Mouse (Mus musculus): ENCODE data around the gene Pcsk6.
"Not testable (repeated sequence)": the region's sequence is repeated elsewhere in the genome, so short reads cannot be mapped to it uniquely, and the experiment has no call there.

The Pcsk6 gene

DNA sequence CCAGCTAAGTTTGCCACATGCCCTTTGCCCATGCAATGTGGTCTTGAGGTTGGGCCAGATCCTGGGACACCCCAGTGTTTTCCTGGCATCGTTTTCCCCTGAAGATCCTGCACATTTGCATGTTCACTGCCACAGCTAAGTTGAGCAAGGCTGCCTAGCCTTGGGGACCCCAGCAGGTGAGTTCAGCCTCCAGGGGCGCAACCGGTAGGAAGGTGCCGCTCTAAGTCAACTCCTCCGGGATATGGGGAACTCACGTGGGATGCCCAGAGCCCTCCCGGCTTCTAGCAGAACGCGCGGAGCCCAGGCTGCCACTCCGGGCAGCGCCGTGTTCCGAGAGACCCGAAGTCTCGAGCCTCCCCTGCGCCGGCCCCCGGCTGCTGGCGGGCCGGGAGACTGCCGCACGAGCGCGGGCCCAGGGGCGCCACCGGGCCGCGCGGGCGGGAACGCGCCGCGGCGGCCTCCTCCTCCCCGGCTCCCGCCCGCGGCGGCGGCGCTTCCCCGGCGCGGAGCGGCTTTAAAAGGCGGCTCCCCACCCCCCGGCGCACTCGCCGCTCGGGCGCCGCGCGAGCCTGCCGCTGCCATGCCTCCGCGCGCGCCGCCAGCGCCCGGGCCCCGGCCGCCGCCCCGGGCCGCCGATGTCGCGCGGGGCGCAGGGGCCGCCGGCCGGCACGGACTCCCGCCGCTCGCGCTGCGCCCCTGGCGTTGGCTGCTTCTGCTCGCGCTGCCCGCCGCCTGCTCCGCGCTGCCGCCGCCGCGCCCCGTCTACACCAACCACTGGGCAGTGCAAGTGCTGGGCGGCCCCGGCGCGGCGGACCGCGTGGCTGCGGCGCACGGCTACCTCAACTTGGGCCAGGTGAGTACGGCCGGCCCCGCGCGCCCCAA is at the start of gene Pcsk6:
Pcsk6 (plus strand) TSS at position 144 of the 882 bp plus-strand sequence.
- peak in 1 of 2 experiments; percentile 9 for DNase-seq

DNA sequence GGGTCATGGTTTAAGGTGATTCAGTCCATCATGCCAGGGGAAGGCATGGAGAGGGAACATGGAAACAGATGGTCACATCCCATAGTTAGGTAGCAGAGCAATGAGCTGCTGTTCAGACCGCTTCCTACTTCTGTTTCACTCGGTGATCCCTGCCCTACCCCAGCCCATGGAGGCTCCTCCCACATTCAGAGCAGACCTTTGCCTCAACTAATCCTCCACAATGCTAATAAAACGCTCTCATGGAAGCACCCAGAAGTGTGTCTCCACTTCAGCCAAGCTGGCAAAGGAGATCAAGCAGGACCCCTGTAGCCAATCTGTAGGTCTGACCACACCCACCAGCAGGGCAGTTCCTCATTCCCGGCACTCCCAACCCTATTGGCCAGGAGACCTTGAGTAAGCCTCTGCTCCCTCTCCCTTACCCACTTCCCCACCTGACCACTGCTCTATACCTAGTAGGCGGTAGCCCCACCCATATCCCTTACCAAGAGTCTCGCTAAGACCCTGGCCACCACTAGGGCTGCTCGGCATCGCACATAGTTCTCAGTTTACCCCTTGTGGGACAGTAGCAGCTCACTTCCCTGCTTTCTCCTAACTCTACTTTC is 47.8 kb upstream of the Pcsk6 start:
- DNase-seq: no peak

DNA sequence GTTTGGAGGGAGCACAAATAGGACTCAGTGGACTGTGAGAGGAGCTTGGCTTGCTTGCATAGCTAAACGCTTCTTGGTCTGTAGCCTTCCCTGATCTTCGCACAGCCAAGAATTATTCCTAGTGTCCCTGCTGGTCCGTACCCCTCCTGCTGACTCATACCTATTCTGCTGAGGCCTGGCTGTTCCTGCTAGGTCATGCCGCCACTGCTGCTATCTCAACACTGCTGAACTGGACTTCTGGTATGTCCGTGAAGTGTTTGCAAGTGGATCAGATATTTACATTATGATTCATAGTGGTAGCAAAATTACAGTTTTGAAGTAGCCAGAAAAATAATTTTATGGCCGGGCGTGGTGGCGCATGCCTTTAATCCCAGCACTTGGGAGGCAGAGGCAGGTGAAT is 44.0 kb upstream of the Pcsk6 start:
- DNase-seq: no peak

GRCm38 (mm10) chr7:65820391-65820790 is 41.1 kb upstream of the Pcsk6 start:
- DNase-seq: no peak

DNA sequence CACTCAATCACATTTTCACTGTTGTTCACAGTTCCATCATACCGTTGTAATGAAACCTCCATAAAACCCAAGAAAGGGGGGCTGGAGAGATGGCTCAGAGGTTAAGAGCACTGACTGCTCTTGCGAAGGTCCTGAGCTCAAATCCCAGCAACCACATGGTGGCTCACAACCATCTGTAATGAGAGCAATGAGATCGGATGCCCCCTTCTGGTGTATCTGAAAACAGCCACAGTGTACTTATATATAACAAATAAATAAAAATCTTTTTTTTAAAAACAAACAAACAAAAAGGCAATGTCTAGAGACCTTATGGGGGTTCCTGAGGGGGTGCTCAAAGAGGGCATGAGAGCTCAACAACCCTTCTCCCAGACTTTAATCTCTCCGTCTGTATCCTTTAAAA is 39.6 kb upstream of the Pcsk6 start:
- DNase-seq: not testable (repeated sequence)

- peak in 1 of 2 experiments; percentile 8 for DNase-seq
Observed at GRCm38 (mm10) chr7:65822506-65823119, 38.9 kb upstream of the Pcsk6 start.

DNA sequence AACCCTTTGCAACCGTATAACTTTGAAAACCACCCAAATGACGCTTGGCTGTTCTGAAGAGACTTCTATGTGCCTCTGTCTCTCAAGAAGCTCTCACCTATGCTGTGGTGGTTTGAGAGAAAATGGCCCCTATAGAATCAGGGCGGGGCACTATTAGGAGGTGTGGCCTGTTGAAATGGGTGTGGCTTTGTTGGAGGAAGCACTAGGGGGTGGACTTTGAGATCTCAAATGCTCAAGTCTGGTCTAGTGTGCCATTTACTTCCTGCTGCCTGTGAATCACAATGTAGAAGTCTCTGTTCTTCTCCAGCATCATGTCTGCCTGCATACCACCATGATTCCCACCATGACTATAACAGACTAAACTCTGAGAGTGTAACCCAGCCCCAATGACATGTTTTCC is 21.8 kb upstream of the Pcsk6 start:
- DNase-seq: no peak

- no peak for DNase-seq
Observed at GRCm38 (mm10) chr7:65843210-65843609, 18.3 kb upstream of the Pcsk6 start.

GRCm38 (mm10) chr7:65860981-65861380 is 553 bp upstream of the Pcsk6 start:
- DNase-seq: no peak

DNA sequence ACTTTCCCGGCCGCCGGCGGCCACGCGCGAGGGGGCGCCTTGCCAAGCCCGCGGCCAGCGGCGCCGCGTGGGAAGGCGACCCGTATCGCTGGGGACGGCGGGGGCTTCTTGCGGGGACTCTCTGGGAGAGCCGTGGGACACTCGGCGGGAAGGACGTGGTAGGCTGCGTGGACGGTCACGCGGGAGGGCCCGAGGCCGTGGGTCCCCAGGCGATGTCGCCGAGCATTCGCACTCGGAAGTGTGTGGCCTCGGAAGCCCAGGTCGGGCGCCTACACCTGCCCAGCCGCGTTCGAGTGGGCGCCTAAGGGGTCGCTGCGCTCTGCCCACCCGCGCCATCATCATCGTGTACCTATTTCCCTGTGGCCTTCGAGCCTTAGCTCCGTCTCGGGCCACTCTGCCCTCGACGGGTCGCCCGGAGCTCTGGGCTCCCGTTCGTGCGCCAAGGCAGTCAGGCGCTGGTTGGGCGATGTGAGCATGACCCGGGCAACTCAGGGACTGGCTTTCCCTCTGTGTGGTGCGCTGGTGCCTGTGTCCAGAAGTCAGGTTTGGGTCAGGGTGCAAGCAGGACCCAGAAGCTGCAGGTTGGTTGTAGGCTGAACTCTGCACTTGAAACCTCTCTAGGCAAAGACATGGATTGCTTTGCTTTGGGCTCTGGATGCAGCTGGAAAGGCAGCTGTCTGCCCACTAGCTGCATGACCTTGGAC is 1.1 kb downstream of the Pcsk6 start:
- DNase-seq: no peak

DNA sequence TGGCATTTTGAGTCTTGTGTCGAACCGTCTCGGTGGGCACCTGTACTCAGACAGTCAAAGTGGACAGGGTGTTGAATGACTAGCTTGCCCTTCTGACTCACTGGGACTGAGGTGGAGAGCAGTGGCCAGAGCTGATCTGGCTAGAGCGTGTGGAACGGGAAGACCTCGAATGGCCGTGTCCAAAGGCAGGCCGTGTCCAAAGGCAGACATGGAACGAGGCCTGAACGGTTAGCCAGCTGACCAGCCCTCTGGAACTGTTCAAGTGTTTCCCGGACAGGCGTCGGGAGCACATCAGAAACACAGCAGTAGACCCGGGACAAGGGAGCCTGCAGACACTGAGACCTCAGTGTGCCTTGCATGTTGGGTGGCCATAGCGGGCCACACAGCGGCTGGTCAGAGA is 7.6 kb downstream of the Pcsk6 start:
- DNase-seq: no peak

GRCm38 (mm10) chr7:65869794-65870193 is 8.3 kb downstream of the Pcsk6 start:
- no peak for DNase-seq

DNA sequence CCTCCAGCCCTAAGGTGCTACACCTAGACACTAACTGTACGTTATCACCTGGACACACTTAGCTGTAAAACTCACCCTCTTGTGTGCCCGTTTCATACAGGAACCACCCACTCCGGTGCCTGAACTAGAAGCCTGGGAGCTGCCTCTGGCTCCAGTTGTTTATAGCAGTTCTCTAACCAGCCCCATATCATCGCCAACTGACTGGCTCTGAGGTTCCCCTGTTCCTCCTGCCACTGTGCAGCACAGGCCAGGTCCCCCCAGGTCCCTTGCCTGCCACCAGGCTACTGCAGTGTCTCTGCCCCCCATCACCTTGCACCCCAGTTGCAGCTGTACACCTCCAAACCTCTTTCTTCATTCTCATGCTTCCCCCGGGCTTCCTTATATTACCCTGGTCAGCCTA is 8.7 kb downstream of the Pcsk6 start:
- DNase-seq: no peak

DNA sequence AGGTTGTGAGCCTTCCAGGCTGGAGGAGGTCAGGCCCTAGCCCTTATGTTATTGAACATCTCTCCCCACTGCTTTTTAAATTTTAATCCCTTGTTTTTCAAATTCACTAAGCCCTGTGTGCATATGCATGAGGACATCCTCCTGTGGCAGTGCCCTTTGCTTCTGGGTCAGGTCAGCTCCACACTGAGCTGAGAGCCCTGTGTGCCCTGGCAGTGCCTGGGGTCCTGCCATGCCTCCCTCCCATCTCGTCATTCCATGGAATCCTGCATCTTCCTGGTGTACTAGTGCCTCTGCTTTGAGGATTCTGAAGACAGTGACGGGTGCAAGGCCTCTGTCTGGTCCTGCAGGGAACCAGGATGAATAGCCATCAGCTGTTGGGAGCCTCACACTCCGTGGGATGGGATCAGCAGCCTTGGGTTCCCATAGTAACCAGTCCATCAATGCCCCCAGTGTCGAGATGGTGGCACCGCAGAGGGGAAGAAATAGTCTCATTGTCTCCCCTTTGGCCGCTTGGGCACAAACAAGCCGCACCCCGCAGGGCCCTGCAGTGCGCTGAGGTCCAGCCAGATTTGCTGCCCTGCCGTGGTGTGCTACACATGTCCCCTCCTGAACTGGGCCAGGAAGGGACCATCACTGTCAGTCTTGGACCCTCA is 9.5 kb downstream of the Pcsk6 start:
- DNase-seq: no peak

GRCm38 (mm10) chr7:65871851-65872250 is 10.3 kb downstream of the Pcsk6 start:
- no peak for DNase-seq

DNA sequence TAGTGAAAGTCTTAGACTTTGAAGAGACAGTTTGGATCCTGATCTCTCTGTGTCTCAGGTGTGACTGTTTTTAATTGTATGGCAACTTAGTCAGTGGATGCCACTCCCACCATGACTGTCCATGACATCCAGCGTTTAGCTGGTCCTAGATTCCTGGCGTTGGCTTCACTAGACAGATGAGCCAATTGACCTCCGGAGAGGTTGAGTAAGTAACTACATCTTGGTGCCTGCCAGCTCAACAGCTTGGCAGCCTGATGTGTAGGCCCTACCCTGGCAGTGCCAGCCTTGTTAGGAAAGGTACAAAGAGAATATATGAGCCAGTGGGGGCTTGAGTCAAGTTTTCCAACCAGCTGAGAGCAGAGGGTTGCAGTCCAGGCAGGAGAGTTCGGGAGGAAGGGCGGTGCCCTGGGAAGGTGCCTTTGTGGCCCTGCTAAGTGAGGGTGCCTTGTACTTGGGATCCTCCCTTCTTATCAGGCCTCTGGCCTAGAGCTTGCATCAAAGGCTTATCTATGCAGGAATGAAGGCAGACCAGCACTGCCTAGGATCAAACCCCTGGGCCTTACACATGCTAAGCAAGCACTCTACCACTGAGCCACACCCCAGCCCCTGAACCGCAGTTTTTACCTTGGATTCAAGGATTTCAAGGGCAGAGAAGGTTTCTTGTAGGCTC is 11.8 kb downstream of the Pcsk6 start:
- DNase-seq: no peak

GRCm38 (mm10) chr7:65873902-65874301 is 12.4 kb downstream of the Pcsk6 start:
- no peak for DNase-seq

- no peak for DNase-seq
Observed at GRCm38 (mm10) chr7:65876596-65876995, 15.1 kb downstream of the Pcsk6 start.

- no peak for DNase-seq
Observed at GRCm38 (mm10) chr7:65878234-65878633, 16.7 kb downstream of the Pcsk6 start.

DNA sequence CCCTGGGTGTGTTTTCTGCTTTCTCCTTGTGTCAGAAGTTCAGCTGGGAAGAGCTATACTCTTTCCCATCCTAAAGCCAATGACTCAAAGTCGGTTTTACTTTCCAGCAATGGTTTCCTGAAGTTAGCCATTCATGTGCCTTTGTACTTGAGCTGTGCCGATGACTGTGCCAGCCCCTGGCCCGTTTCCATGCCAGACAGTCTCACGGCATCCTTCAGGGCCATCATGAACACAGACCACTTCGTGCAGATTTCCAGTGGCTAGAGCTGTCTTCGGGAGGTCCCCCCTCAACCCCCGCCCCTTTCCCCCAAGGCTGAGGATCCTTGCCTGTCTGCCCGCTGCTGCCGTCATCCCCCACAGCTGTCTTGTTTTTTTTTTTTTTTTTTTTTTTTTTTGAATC is 17.8 kb downstream of the Pcsk6 start:
- DNase-seq: no peak

GRCm38 (mm10) chr7:65880666-65881289 is 19.2 kb downstream of the Pcsk6 start:
- DNase-seq: no peak

DNA sequence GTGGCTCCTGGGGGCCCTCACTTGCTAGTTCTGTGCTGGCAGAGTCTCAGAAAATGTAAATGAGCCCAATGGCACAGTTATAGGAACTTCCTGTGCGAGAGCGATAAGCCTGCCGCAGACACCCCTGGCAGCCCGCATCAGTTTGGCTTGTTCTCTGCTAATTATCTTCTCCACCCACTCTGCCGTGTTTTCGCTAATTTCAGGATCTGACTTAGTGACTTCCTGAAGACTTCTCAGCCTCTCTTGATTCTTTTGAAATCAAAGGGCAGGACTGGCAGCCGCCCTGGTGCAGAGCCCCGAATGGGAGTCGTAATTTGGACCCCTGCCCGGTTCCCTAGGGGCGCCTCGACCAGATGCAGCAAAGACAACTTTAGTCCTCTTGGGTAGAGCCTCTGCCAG is 19.8 kb downstream of the Pcsk6 start:
- no peak for DNase-seq

All from kidney, adult 8-10 months (tissue).